Mouse (Mus musculus) E14TG2a.4 (cell line): ENCODE measurements around the gene Inpp5e.

ENCODE experiments used
- CTCF ChIP-seq: conservative IDR thresholded peaks from 2 replicates; pipeline ENCODE4 v1.5.1; 2014; ENCODE audit warnings: low read length
- NANOG ChIP-seq: IDR thresholded peaks from 2 replicates; pipeline ENCODE4 v1.6.1; 2014; ENCODE audit warnings: borderline replicate concordance, low read length, mixed read lengths
- POU5F1 ChIP-seq: IDR thresholded peaks from 2 replicates; pipeline ENCODE4 v1.6.1; 2014; ENCODE audit warnings: low read length, borderline replicate concordance

- TF ChIP-seq CTCF, result no peak
- no peak for TF ChIP-seq NANOG
- no peak for TF ChIP-seq POU5F1
Measured at GRCm38 (mm10) chr2:26441688-26442087, 32.7 kb upstream of the Inpp5e start.
